Mouse (Mus musculus): ENCODE results near the gene Cdc42bpb.

- TF ChIP-seq CTCF (IDR thresholded peaks at IDR 0.05; ENCODE audit: control insufficient read depth, insufficient read depth, insufficient replicate concordance, low read depth, low read length) (no peak), POLR2A (IDR thresholded peaks at IDR 0.05; ENCODE audit: control insufficient read depth, low read depth, low read length) (no peak)
Observed at GRCm38 (mm10) chr12:111263650-111264049, 113.9 kb downstream of the Cdc42bpb start.
